Mouse (Mus musculus): ENCODE data around the gene Pou3f4. TPM values are rescaled to one million over a fixed set of nuclear protein-coding genes. Genes with fewer than 3 reads are reported as not detected.
A peak's percentile ranks its signal among the peaks of the same experiment; 100 is the strongest.
"Not testable (repeated sequence)": the region's sequence is repeated elsewhere in the genome, so short reads cannot be mapped to it uniquely, and the experiment has no call there.

The Pou3f4 gene
- 1 to 10 TPM; 4.8 to 5.5 TPM for total RNA-seq (2021)

GRCm38 (mm10) chrX:110814151-110814571, at the start of gene Pou3f4:
Gene Pou3f4, plus strand, starts transcription at chrX:110814280.
- DNase-seq (ENCODE audit: extremely low spot score in 1 of 2, low spot score in 1 of 2) = peak; percentile 38 to 43

- no peak for DNase-seq (ENCODE audit: extremely low spot score in 1 of 2, low spot score in 1 of 2)
These were observed 48.1 kb upstream of the Pou3f4 start for GRCm38 (mm10) chrX:110765939-110766338.

GRCm38 (mm10) chrX:110774807-110775206, 39.3 kb upstream of the Pou3f4 start:
- not testable (repeated sequence) for DNase-seq (ENCODE audit: extremely low spot score in 1 of 2, low spot score in 1 of 2)

- DNase-seq (ENCODE audit: extremely low spot score in 1 of 2, low spot score in 1 of 2) = no peak
These were observed 11.6 kb upstream of the Pou3f4 start for GRCm38 (mm10) chrX:110802502-110802901.

- DNase-seq (ENCODE audit: extremely low spot score in 1 of 2, low spot score in 1 of 2) = no peak
These were observed 4.0 kb upstream of the Pou3f4 start for GRCm38 (mm10) chrX:110810001-110810578.

GRCm38 (mm10) chrX:110810753-110811506, 3.1 kb upstream of the Pou3f4 start:
- no peak for DNase-seq (ENCODE audit: extremely low spot score in 1 of 2, low spot score in 1 of 2)

GRCm38 (mm10) chrX:110812071-110812470, 2.0 kb upstream of the Pou3f4 start:
- no peak for DNase-seq (ENCODE audit: extremely low spot score in 1 of 2, low spot score in 1 of 2)

GRCm38 (mm10) chrX:110813401-110813800, 679 bp upstream of the Pou3f4 start:
- no peak for DNase-seq (ENCODE audit: extremely low spot score in 1 of 2, low spot score in 1 of 2)

- DNase-seq (ENCODE audit: extremely low spot score in 1 of 2, low spot score in 1 of 2) = peak; percentile 7 to 11
These were observed 790 bp downstream of the Pou3f4 start for GRCm38 (mm10) chrX:110814592-110815548.

GRCm38 (mm10) chrX:110815549-110815930, 1.5 kb downstream of the Pou3f4 start:
- no peak for DNase-seq (ENCODE audit: extremely low spot score in 1 of 2, low spot score in 1 of 2)

- no peak for DNase-seq (ENCODE audit: extremely low spot score in 1 of 2, low spot score in 1 of 2)
These were observed 2.5 kb downstream of the Pou3f4 start for GRCm38 (mm10) chrX:110816609-110817008.

- no peak for DNase-seq (ENCODE audit: extremely low spot score in 1 of 2, low spot score in 1 of 2)
These were observed 3.1 kb downstream of the Pou3f4 start for GRCm38 (mm10) chrX:110817211-110817610.

- DNase-seq (ENCODE audit: extremely low spot score in 1 of 2, low spot score in 1 of 2) = no peak
These were observed 23.4 kb downstream of the Pou3f4 start for GRCm38 (mm10) chrX:110837450-110837849.

- no peak for DNase-seq (ENCODE audit: extremely low spot score in 1 of 2, low spot score in 1 of 2)
These were observed 37.2 kb downstream of the Pou3f4 start for GRCm38 (mm10) chrX:110851300-110851699.
